Mouse (Mus musculus): ENCODE measurements around the gene Kif13a. TPM values are rescaled to one million over a fixed set of nuclear protein-coding genes. Genes with fewer than 3 reads are reported as not detected.
A peak's percentile ranks its signal among the peaks of the same experiment; 100 is the strongest.

Kif13a gene
- polyA plus RNA-seq, 1 experiment from 2014 or later, result 14.5 TPM

GRCm38 (mm10) chr13:46832956-46833355, 96.7 kb downstream of the Kif13a start:
- no peak for ATAC-seq (ENCODE audit: low FRiP score)
- Histone ChIP-seq H3K4me2 (replicated peaks; ENCODE audit: low read depth, low read length) (no peak overlapping the region), H3K4me3 (ENCODE audit: low read depth, low read length) (no peak overlapping the region), H3K27me3 (ENCODE audit: control insufficient read depth, insufficient read depth, low read length) (no peaks in the 10 kb centered on the region), H3K4me1 (replicated peaks; ENCODE audit: control insufficient read depth, insufficient read depth, low read length) (no peaks in the 10 kb centered on the region), H3K9ac (ENCODE audit: low read depth, low read length) (no peak overlapping the region), H3K36me3 (ENCODE audit: control insufficient read depth, insufficient read depth, low read length) (peaks cover 13% of the 10 kb centered on the region), H3K27ac (ENCODE audit: low read depth, low read length) (no peak overlapping the region), H3K9me3 (ENCODE audit: control insufficient read depth, low read length) (no peaks in the 10 kb centered on the region)
- WGBS, result 70% methylated on average over 3 of the region's 3 CpGs
- peak; percentile 30 for DNase-seq (ENCODE audit: low spot score)

- 91% methylated on average over 4 of the region's 4 CpGs for WGBS
- H3K36me3 ChIP-seq (ENCODE audit: control insufficient read depth, insufficient read depth, low read length), result 0 out of 2 replicates have a peak, but pooled peaks cover 4% of the 10 kb centered on the region
- H3K9ac ChIP-seq (ENCODE audit: low read depth, low read length), result no peak overlapping the region
- no peaks in the 10 kb centered on the region for H3K9me3 ChIP-seq (ENCODE audit: control insufficient read depth, low read length)
- no peak for DNase-seq (ENCODE audit: low spot score)
- H3K4me3 ChIP-seq (ENCODE audit: low read depth, low read length), result no peak overlapping the region
- no peaks in the 10 kb centered on the region for H3K4me1 ChIP-seq (replicated peaks; ENCODE audit: control insufficient read depth, insufficient read depth, low read length)
- H3K27ac ChIP-seq (ENCODE audit: low read depth, low read length), result no peak overlapping the region
- no peak overlapping the region for H3K4me2 ChIP-seq (replicated peaks; ENCODE audit: low read depth, low read length)
- no peak for ATAC-seq (ENCODE audit: low FRiP score)
- H3K27me3 ChIP-seq (ENCODE audit: control insufficient read depth, insufficient read depth, low read length), result no peaks in the 10 kb centered on the region
Measured at GRCm38 (mm10) chr13:46823271-46823670, 106.4 kb downstream of the Kif13a start.

- Histone ChIP-seq H3K27ac (ENCODE audit: low read depth, low read length) (no peak overlapping the region), H3K36me3 (ENCODE audit: control insufficient read depth, insufficient read depth, low read length) (0 out of 2 replicates have a peak, but pooled peaks cover 4% of the 10 kb centered on the region), H3K4me3 (ENCODE audit: low read depth, low read length) (no peak overlapping the region), H3K27me3 (ENCODE audit: control insufficient read depth, insufficient read depth, low read length) (no peaks in the 10 kb centered on the region), H3K9me3 (ENCODE audit: control insufficient read depth, low read length) (no peaks in the 10 kb centered on the region), H3K4me1 (replicated peaks; ENCODE audit: control insufficient read depth, insufficient read depth, low read length) (no peaks in the 10 kb centered on the region), H3K4me2 (replicated peaks; ENCODE audit: low read depth, low read length) (no peak overlapping the region), H3K9ac (ENCODE audit: low read depth, low read length) (no peak overlapping the region)
- DNase-seq (ENCODE audit: low spot score), result no peak
- WGBS, result 76% methylated on average over 8 of the region's 8 CpGs
- no peak for ATAC-seq (ENCODE audit: low FRiP score)
Measured at GRCm38 (mm10) chr13:46822200-46822599, 107.5 kb downstream of the Kif13a start.

GRCm38 (mm10) chr13:46819729-46820223, 109.9 kb downstream of the Kif13a start:
- Histone ChIP-seq H3K27ac (ENCODE audit: low read depth, low read length) (no peak overlapping the region), H3K36me3 (ENCODE audit: control insufficient read depth, insufficient read depth, low read length) (0 out of 2 replicates have a peak, but pooled peaks cover 3% of the 10 kb centered on the region), H3K4me1 (replicated peaks; ENCODE audit: control insufficient read depth, insufficient read depth, low read length) (no peaks in the 10 kb centered on the region), H3K4me3 (ENCODE audit: low read depth, low read length) (no peak overlapping the region), H3K9me3 (ENCODE audit: control insufficient read depth, low read length) (no peaks in the 10 kb centered on the region), H3K9ac (ENCODE audit: low read depth, low read length) (no peak overlapping the region), H3K4me2 (replicated peaks; ENCODE audit: low read depth, low read length) (no peak overlapping the region), H3K27me3 (ENCODE audit: control insufficient read depth, insufficient read depth, low read length) (no peaks in the 10 kb centered on the region)
- ATAC-seq (ENCODE audit: low FRiP score) (no peak), DNase-seq (ENCODE audit: low spot score) (peak; percentile 19)
- WGBS, result 79% methylated on average over 13 of the region's 13 CpGs

- Histone ChIP-seq H3K27ac (ENCODE audit: low read depth, low read length) (no peak overlapping the region), H3K27me3 (ENCODE audit: control insufficient read depth, insufficient read depth, low read length) (no peaks in the 10 kb centered on the region), H3K9ac (ENCODE audit: low read depth, low read length) (no peak overlapping the region), H3K4me3 (ENCODE audit: low read depth, low read length) (no peak overlapping the region), H3K36me3 (ENCODE audit: control insufficient read depth, insufficient read depth, low read length) (no peaks in the 10 kb centered on the region), H3K9me3 (ENCODE audit: control insufficient read depth, low read length) (no peaks in the 10 kb centered on the region), H3K4me2 (replicated peaks; ENCODE audit: low read depth, low read length) (no peak overlapping the region), H3K4me1 (replicated peaks; ENCODE audit: control insufficient read depth, insufficient read depth, low read length) (no peaks in the 10 kb centered on the region)
- WGBS, result 78% methylated on average over 8 of the region's 8 CpGs
- DNase-seq (ENCODE audit: low spot score), result no peak
- no peak for ATAC-seq (ENCODE audit: low FRiP score)
Measured at GRCm38 (mm10) chr13:46819202-46819728, 110.4 kb downstream of the Kif13a start.

- ATAC-seq (ENCODE audit: low FRiP score), result no peak
- 90% methylated on average over 9 of the region's 9 CpGs for WGBS
- Histone ChIP-seq H3K4me1 (replicated peaks; ENCODE audit: control insufficient read depth, insufficient read depth, low read length) (no peaks in the 10 kb centered on the region), H3K27ac (ENCODE audit: low read depth, low read length) (no peak overlapping the region), H3K27me3 (ENCODE audit: control insufficient read depth, insufficient read depth, low read length) (no peaks in the 10 kb centered on the region), H3K9me3 (ENCODE audit: control insufficient read depth, low read length) (no peaks in the 10 kb centered on the region), H3K9ac (ENCODE audit: low read depth, low read length) (no peak overlapping the region), H3K4me2 (replicated peaks; ENCODE audit: low read depth, low read length) (no peak overlapping the region), H3K36me3 (ENCODE audit: control insufficient read depth, insufficient read depth, low read length) (no peaks in the 10 kb centered on the region), H3K4me3 (ENCODE audit: low read depth, low read length) (no peak overlapping the region)
- DNase-seq (ENCODE audit: low spot score), result no peak
Measured at GRCm38 (mm10) chr13:46818374-46818773, 111.3 kb downstream of the Kif13a start.

GRCm38 (mm10) chr13:46812648-46813184, 117.0 kb downstream of the Kif13a start:
- H3K4me2 ChIP-seq (replicated peaks; ENCODE audit: low read depth, low read length), result no peak overlapping the region
- no peak for DNase-seq (ENCODE audit: low spot score)
- H3K27ac ChIP-seq (ENCODE audit: low read depth, low read length), result no peak overlapping the region
- no peak overlapping the region for H3K4me3 ChIP-seq (ENCODE audit: low read depth, low read length)
- 91% methylated on average over 15 of the region's 15 CpGs for WGBS
- H3K9me3 ChIP-seq (ENCODE audit: control insufficient read depth, low read length), result no peaks in the 10 kb centered on the region
- no peaks in the 10 kb centered on the region for H3K4me1 ChIP-seq (replicated peaks; ENCODE audit: control insufficient read depth, insufficient read depth, low read length)
- no peaks in the 10 kb centered on the region for H3K27me3 ChIP-seq (ENCODE audit: control insufficient read depth, insufficient read depth, low read length)
- no peak overlapping the region for H3K9ac ChIP-seq (ENCODE audit: low read depth, low read length)
- H3K36me3 ChIP-seq (ENCODE audit: control insufficient read depth, insufficient read depth, low read length), result 0 out of 2 replicates have a peak, but pooled peaks cover 4% of the 10 kb centered on the region
- ATAC-seq (ENCODE audit: low FRiP score), result no peak

GRCm38 (mm10) chr13:46811696-46812095, 118.0 kb downstream of the Kif13a start:
- Histone ChIP-seq H3K4me1 (replicated peaks; ENCODE audit: control insufficient read depth, insufficient read depth, low read length) (no peaks in the 10 kb centered on the region), H3K9me3 (ENCODE audit: control insufficient read depth, low read length) (no peaks in the 10 kb centered on the region), H3K27ac (ENCODE audit: low read depth, low read length) (no peak overlapping the region), H3K36me3 (ENCODE audit: control insufficient read depth, insufficient read depth, low read length) (0 out of 2 replicates have a peak, but pooled peaks cover 4% of the 10 kb centered on the region), H3K9ac (ENCODE audit: low read depth, low read length) (no peak overlapping the region), H3K4me2 (replicated peaks; ENCODE audit: low read depth, low read length) (no peak overlapping the region), H3K4me3 (ENCODE audit: low read depth, low read length) (no peak overlapping the region), H3K27me3 (ENCODE audit: control insufficient read depth, insufficient read depth, low read length) (no peaks in the 10 kb centered on the region)
- no peak for DNase-seq (ENCODE audit: low spot score)
- 64% methylated on average over 9 of the region's 9 CpGs for WGBS
- ATAC-seq (ENCODE audit: low FRiP score), result no peak

- Histone ChIP-seq H3K27ac (ENCODE audit: low read depth, low read length) (no peak overlapping the region), H3K9me3 (ENCODE audit: control insufficient read depth, low read length) (no peaks in the 10 kb centered on the region), H3K36me3 (ENCODE audit: control insufficient read depth, insufficient read depth, low read length) (0 out of 2 replicates have a peak, but pooled peaks cover 4% of the 10 kb centered on the region)
Measured at GRCm38 (mm10) chr13:46810613-46811012, 119.1 kb downstream of the Kif13a start.

More at GRCm38 (mm10) chr13:46810613-46811012, 119.1 kb downstream of the Kif13a start:
- Histone ChIP-seq H3K27me3 (ENCODE audit: control insufficient read depth, insufficient read depth, low read length) (no peaks in the 10 kb centered on the region), H3K4me2 (replicated peaks; ENCODE audit: low read depth, low read length) (no peak overlapping the region), H3K4me3 (ENCODE audit: low read depth, low read length) (no peak overlapping the region), H3K9ac (ENCODE audit: low read depth, low read length) (no peak overlapping the region), H3K4me1 (replicated peaks; ENCODE audit: control insufficient read depth, insufficient read depth, low read length) (no peaks in the 10 kb centered on the region)
- ATAC-seq (ENCODE audit: low FRiP score) (no peak), DNase-seq (ENCODE audit: low spot score) (no peak)
- 95% methylated on average over 17 of the region's 17 CpGs for WGBS

Measured in hindbrain, embryonic 11.5 days (tissue).